Mouse (Mus musculus) CH12.LX (cell line): ENCODE data around the gene Rtl6.

Source experiments
- CTCF ChIP-seq, 2 experiments: IDR thresholded peaks in 1 of 2; conservative IDR thresholded peaks in 1 of 2; 2 replicates each; pipeline ENCODE4 v1.5.1; 2011 to 2012; ENCODE audit warnings: low read depth in 2 of 2, low read length in 2 of 2, improper control_type of control experiment in 1 of 2, inconsistent platforms in 1 of 2, mild to moderate bottlenecking in 1 of 2, moderate library complexity in 1 of 2
- MAX ChIP-seq: IDR thresholded peaks from 2 replicates; pipeline ENCODE4 v1.6.1; 2011; ENCODE audit warnings: low read length, improper control_type of control experiment
- RAD21 ChIP-seq: IDR thresholded peaks from 2 replicates; pipeline ENCODE4 v1.6.1; 2011; ENCODE audit warnings: low read depth, mild to moderate bottlenecking, low read length, improper control_type of control experiment, moderate library complexity
- SIN3A ChIP-seq: IDR thresholded peaks from 2 replicates; pipeline ENCODE4 v1.6.1; 2012; ENCODE audit warnings: low read length, improper control_type of control experiment, inconsistent platforms
- TCF12 ChIP-seq: IDR thresholded peaks from 2 replicates; pipeline ENCODE4 v1.6.1; 2014; ENCODE audit warnings: low read depth, mild to moderate bottlenecking, inconsistent platforms, low read length, improper control_type of control experiment
- USF1 ChIP-seq: IDR thresholded peaks from 2 replicates; pipeline ENCODE4 v1.6.1; 2014; ENCODE audit warnings: low read depth, mild to moderate bottlenecking, inconsistent platforms, low read length, improper control_type of control experiment

GRCm38 (mm10) chr15:84506026-84506425, 51.6 kb downstream of the Rtl6 start:
- no peak for TF ChIP-seq TCF12
- TF ChIP-seq RAD21 = no peak
- TF ChIP-seq MAX = no peak
- TF ChIP-seq USF1 = no peak
- TF ChIP-seq CTCF (conservative IDR thresholded peaks at IDR 0.05 in 1 of 2, IDR thresholded peaks at IDR 0.05 in 1 of 2; ENCODE audit: low read depth in 2 of 2, low read length in 2 of 2) = no peak
- no peak for TF ChIP-seq SIN3A
